Mouse (Mus musculus) lung, adult 2 months (tissue): ENCODE data around the gene Lrtm2.

ENCODE experiments used
- CTCF ChIP-seq: fragments of 200-500 bp; IDR thresholded peaks from 2 replicates; pipeline ENCODE4 v1.5.1; 2011; ENCODE audit warnings: mild to moderate bottlenecking, low read length, control low read depth; ENCODE audit not compliant: insufficient read depth
- POLR2A ChIP-seq: fragments of 200-500 bp; IDR thresholded peaks from 2 replicates; pipeline ENCODE4 v1.6.1; 2011; ENCODE audit warnings: low read depth, mild to moderate bottlenecking, control low read depth, low read length, borderline replicate concordance; ENCODE audit errors: extremely low read depth

GRCm38 (mm10) chr6:119348234-119348633 is 17.7 kb upstream of the Lrtm2 start:
- TF ChIP-seq POLR2A = no peak
- no peak; the same call in 1 of the 2 replicates for TF ChIP-seq CTCF
